Mouse (Mus musculus) gastrocnemius, postnatal 14 days (tissue): Measurements from ENCODE around the gene Senp6. TPM values are rescaled to one million over a fixed set of nuclear protein-coding genes. Genes with fewer than 3 reads are reported as not detected.
"Not testable (repeated sequence)": the region's sequence is repeated elsewhere in the genome, so short reads cannot be mapped to it uniquely, and the experiment has no call there.

ENCODE experiments used
- DNase-seq: peaks from one replicate; pipeline ENCODE4 v3.0.0; 2021; ENCODE audit warnings: mixed read lengths
- intact Hi-C: fragments of 180-260 bp; cut with DNase I; formaldehyde crosslinking; loops from one replicate; pipeline ENCODE4 v1.15.1; 2025; ENCODE audit warnings: low total_unique reads
- total RNA-seq, 2 experiments: library from RNA; stranded (reverse); gene quantifications; 2 replicates each; pipeline ENCODE4 v1.2.3; 2021

Senp6 gene
- total RNA-seq, 2 experiments from 2014 or later, result 48.5 to 53.1 TPM

GRCm38 (mm10) chr9:80071616-80072015, 4.9 kb downstream of the Senp6 start:
- intact Hi-C loops, result no loop called here
- no peak for DNase-seq

DNA sequence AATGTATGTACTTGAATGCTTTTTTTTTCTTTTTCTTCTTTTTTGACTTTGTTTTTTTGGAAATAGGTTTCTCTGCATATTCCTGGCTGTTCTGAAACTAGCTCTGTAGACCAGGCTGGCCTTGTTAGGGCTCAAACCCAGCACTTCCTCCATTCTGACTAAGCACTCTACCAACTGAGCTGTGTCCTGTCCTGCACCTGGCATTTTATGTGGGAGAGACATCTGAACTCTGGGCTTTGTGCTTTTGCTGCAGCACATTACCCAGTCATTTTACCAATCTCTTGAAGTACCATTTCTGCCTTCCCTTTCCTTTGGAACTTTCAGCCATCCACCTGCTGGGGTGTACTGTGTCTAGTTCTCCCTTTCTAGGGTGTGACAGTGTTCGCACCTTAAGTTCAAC, 7.4 kb downstream of the Senp6 start:
- intact Hi-C loops, result no loop called here
- no peak for DNase-seq

GRCm38 (mm10) chr9:80074949-80075348, 8.2 kb downstream of the Senp6 start:
- intact Hi-C loops, result no loop called here
- no peak for DNase-seq

- no peak for DNase-seq
- intact Hi-C loops, result no loop called here
Measured at GRCm38 (mm10) chr9:80080941-80081340, 14.2 kb downstream of the Senp6 start.

GRCm38 (mm10) chr9:80084429-80085092, 17.9 kb downstream of the Senp6 start:
- intact Hi-C loops, result no loop called here
- no peak for DNase-seq

DNA sequence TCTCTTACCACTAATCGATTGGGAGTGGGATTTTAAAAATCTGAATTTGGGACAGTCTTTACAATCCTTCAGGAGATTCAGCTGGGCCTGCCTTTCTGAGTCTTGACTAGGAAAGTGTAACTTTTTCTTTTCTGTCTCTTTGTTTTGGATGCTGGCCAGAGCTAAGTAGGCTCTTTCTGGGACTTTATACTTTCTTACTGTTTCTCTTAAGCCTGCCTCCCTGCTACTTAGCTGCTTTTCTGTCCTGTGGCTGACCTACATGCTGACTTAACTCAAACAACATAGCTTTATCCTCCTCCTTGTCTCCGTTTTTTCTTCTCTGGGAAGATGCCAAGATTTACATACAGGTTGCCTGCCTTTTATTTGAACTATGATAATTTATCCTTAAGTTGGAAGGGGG, 19.0 kb downstream of the Senp6 start:
- DNase-seq, result no peak
- intact Hi-C loops, result no loop called here

DNA sequence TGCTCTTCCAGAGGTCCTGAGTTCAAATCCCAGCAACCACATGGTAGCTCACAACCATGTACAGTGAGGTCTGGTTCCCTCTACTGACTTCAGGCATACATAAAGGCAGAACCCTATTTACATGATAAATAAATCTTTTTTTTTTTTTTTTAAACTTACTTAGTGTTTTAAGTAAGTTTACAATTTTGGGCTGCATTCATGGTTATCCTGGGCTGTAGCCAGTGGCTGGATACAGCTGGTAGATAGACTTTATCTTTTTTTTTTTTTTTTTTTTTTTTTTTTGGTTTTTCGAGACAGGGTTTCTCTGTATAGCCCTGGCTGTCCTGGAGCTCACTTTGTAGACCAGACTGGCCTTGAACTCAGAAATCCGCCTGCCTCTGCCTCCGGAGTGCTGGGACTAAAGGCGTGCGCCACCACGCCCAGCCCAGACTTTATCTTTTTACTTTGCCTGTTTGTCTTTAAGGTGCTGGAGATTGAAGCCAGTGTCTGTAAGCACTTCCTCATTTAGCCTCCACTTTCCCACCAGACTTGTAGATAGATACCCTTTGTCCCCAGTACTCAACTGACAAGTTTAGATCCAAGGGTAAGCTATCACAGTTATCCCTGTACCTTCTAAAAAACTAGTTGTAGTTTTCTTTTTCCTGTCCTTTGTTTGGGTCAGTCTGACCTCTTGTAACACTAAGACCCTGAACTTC, 19.7 kb downstream of the Senp6 start:
- intact Hi-C loops, DNase-seq: not testable (repeated sequence)

GRCm38 (mm10) chr9:80089409-80089808, 22.7 kb downstream of the Senp6 start:
- no peak for DNase-seq
- intact Hi-C loops, result no loop called here

GRCm38 (mm10) chr9:80096325-80096724, 29.6 kb downstream of the Senp6 start:
- no peak for DNase-seq
- intact Hi-C loops, result no loop called here

DNA sequence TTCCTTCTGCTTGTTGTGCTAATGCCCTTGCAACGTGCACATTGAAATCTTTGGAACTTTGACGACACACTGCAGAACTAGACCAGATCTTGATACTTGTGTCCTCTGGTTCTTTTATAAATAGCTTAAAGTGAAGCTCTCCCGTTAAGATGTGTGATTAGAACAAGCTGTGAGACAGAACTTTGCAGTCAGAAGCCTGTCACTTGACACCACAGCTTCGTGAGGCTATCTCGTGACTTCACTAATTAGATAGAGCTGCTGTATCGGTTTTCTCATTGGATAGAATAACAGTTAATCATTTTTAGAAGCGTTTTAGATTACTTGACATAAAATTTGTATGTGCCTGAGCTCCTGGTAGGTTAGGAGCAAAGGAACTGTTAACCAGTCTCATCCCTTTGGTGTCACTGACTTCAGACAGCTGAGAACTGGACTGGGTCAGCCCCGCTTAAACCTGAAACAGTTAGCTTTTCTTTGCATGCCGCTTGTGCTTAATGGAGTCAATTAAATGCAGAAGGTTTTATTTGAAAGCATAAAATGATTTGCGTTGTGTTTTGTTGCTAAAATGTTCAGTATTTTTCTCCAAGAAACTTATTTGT, 79.4 kb downstream of the Senp6 start:
- intact Hi-C loops, result no loop called here
- no peak for DNase-seq

GRCm38 (mm10) chr9:80149594-80149993, 82.9 kb downstream of the Senp6 start:
- intact Hi-C loops, result no loop called here
- no peak for DNase-seq

GRCm38 (mm10) chr9:80155277-80155676, 88.6 kb downstream of the Senp6 start:
- intact Hi-C loops, result no loop called here
- peak; percentile 26 for DNase-seq

DNA sequence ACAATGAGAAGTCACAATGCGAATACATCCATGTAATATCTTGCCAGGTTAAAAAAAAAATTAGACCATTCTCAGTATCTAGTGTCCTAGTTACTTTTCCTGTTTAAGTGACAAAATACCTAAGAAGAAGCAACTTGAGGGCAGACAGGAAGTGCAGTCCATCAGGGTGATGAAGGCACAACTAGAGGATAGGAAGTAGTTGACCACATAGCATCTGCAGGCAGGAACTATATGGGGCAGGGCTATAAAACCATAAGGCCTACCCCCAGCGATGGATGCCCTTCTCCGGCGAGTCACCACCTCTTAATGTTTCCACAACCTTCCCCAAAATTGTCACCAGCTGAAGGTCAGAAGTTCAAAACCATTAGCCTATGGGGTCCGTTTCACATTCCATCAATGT, 90.1 kb downstream of the Senp6 start:
- DNase-seq, result no peak
- intact Hi-C loops, result no loop called here

- DNase-seq, result no peak
- intact Hi-C loops, result no loop called here
Measured at GRCm38 (mm10) chr9:80157840-80158465, 91.2 kb downstream of the Senp6 start.

GRCm38 (mm10) chr9:80158937-80159336, 92.2 kb downstream of the Senp6 start:
- intact Hi-C loops, result no loop called here

GRCm38 (mm10) chr9:80161451-80161850, 94.7 kb downstream of the Senp6 start:
- DNase-seq, result no peak
- intact Hi-C loops, result no loop called here

More at GRCm38 (mm10) chr9:80158937-80159336, 92.2 kb downstream of the Senp6 start:
- no peak for DNase-seq

- DNase-seq, result no peak
- intact Hi-C loops, result no loop called here
Measured at GRCm38 (mm10) chr9:80163126-80163723, 96.5 kb downstream of the Senp6 start.

- no peak for DNase-seq
- intact Hi-C loops, result no loop called here
Measured at GRCm38 (mm10) chr9:80164191-80164590, 97.5 kb downstream of the Senp6 start.

DNA sequence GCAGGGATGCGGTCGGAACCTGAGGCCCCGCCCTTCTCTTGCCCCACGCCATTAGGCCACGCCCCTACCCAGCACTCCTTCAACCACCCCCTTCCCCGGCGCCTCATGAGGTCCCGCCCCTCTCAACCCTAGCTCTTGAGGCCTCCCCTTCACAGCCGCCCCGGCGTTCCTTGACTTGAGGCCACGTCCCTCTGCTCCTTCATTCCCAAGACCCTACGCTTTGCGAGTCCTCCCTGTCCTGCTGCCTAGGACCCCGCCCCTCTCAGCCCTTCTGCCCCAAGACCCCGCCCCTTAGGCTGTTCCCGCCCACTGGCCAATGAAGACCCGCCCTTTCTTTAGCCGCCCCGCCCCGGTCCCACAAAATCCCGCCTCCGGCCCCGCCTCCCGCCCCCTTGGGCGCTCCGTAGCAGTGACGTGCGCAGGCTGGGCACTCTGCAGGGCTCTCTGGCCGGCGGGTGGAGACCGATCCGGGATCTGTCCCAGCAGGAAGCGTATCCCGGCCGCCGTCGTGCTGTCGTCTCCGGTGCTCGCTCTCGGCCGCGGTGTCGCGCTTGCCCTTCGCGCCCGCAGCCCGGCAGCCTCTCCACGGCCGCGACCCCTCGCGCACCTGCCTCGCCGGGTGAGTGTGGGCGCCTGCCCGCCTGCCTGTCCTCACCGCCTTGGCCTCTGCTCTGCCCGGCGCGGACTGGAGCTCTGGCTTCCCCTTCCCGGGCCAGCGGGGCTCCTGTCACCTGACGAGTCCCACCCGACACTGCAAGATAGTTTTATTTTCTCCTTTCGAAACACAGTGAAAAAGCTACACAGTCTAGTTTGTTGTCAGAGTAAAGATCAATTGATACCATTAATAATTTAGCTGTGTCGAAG, 98.1 kb downstream of the Senp6 start, which contains the start of gene Myo6:
Myo6 (plus strand) TSS at position 421 of the 864 bp plus-strand sequence.
- DNase-seq, result peak; percentile 95
- intact Hi-C loops, result no loop called here
